Mouse (Mus musculus) thymus, postnatal 0 days (tissue): ENCODE measurements around the gene Tex13c1. TPM values are rescaled to one million over a fixed set of nuclear protein-coding genes. Genes with fewer than 3 reads are reported as not detected.

Source experiments
- DNase-seq: peaks from one replicate; pipeline ENCODE4 v3.0.0-alpha.2; 2015; ENCODE audit warnings: low spot score
- polyA plus RNA-seq: library from polyadenylated mRNA; unstranded; fragments of >200 nt; fragmentation: Nextera tagmentation; extraction: Ambion mirVana; gene quantifications from 2 replicates; pipeline ENCODE4 v1.2.1, GENCODE M21; 2015

Gene Tex13c1
- not detected in 2 replicates for polyA plus RNA-seq

- DNase-seq, result no peak
Measured at GRCm38 (mm10) chrX:43590860-43591259, at the start of gene Tex13c1. Gene Tex13c1, plus strand, starts transcription at chrX:43591160.

Other genes starting within 250 kb of the Tex13c1 start
- 0.33 and 0.46 TPM in 2 replicates for gene Tenm1, start 162.0 kb upstream of the Tex13c1 start, polyA plus RNA-seq